Mouse (Mus musculus) embryonic facial prominence, embryonic 13.5 days (tissue): ENCODE results near the gene Meox1. TPM values are rescaled to one million over a fixed set of nuclear protein-coding genes. Genes with fewer than 3 reads are reported as not detected.

Source experiments
- ATAC-seq: fragments of 200-750 bp; cut with Nextera tagmentation; 2 replicates; pipeline ENCODE4 v1.8.0; 2017; ENCODE audit warnings: low read depth; ENCODE audit not compliant: insufficient number of reproducible peaks, insufficient read depth, low FRiP score, low TSS enrichment
- H3K27ac ChIP-seq: fragments of 300-500 bp; sonication (generic); 2 replicates; pipeline ENCODE4 v1.5.1; 2015; ENCODE audit warnings: moderate library complexity, mild to moderate bottlenecking, inconsistent platforms
- H3K27me3 ChIP-seq: fragments of 300-500 bp; sonication (generic); 2 replicates; pipeline ENCODE4 v1.6.1; 2015; ENCODE audit warnings: mild to moderate bottlenecking, inconsistent platforms
- H3K36me3 ChIP-seq: fragments of 300-500 bp; sonication (generic); 2 replicates; pipeline ENCODE4 v1.6.1; 2015; ENCODE audit warnings: mild to moderate bottlenecking, inconsistent platforms
- H3K4me1 ChIP-seq: fragments of 300-500 bp; sonication (generic); 2 replicates; pipeline ENCODE4 v1.6.1; 2015; ENCODE audit warnings: inconsistent platforms
- H3K4me2 ChIP-seq: fragments of 300-500 bp; sonication (generic); 2 replicates; pipeline ENCODE4 v1.6.1; 2015; ENCODE audit warnings: moderate library complexity, mild to moderate bottlenecking, inconsistent platforms
- H3K4me3 ChIP-seq: fragments of 300-500 bp; sonication (generic); 2 replicates; pipeline ENCODE4 v1.5.1; 2015; ENCODE audit warnings: mild to moderate bottlenecking, inconsistent platforms
- H3K9ac ChIP-seq: fragments of 300-500 bp; sonication (generic); 2 replicates; pipeline ENCODE4 v1.6.1; 2015; ENCODE audit warnings: mild to moderate bottlenecking, inconsistent platforms
- H3K9me3 ChIP-seq: fragments of 300-500 bp; sonication (generic); 2 replicates; pipeline ENCODE4 v1.6.1; 2016; ENCODE audit warnings: inconsistent platforms
- WGBS: fragments of 180-500 bp; shearing (Covaris S2); methylation state at CpG from one replicate; pipeline ENCODE4 v1.1.7; 2015; ENCODE audit warnings: mixed read lengths; 5-methylcytosine and 5-hydroxymethylcytosine counted together
- polyA plus RNA-seq: library from polyadenylated mRNA; unstranded; fragments of >200 nt; fragmentation: Nextera tagmentation; extraction: Ambion mirVana; gene quantifications from 2 replicates; pipeline ENCODE4 v1.2.1, GENCODE M21; 2015

Meox1 gene
- polyA plus RNA-seq, 1 experiment from 2014 or later, result 6.3 TPM

DNA sequence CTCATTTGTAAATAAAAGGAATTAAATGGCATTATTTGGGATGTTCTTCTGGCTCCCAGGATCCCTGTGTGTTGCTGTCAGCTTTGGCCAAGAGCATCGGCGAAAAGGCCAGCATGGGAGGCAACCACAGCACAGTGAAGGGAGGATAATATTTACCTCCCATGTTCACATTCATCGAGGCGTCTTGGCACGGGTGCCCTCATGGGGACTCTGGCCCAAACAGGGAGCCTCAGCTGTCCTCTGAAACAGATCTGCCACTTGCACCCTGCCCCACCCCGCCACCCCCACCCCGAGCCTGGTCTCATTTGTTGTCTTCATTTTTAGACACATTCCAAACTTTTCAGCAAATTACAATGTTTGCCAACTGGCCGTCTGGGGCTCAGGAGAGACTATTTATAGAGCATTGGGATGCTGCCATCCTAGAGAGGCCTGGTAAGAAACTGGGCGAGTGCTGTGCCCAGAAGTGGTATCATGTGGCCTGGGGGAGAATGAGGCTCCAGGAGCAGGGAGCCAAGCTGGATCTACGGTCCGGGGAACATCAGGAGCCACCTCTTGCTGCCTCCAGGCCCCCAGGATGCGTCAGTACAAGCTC, 27.3 kb upstream of the Meox1 start:
- Histone ChIP-seq H3K4me3 (no peak overlapping the region), H3K27ac (0 out of 2 replicates have a peak overlapping the region, but pooled peaks have one; percentile 11), H3K9me3 (no peaks in the 10 kb centered on the region), H3K4me2 (no peak overlapping the region), H3K36me3 (no peaks in the 10 kb centered on the region), H3K4me1 (no peaks in the 10 kb centered on the region), H3K9ac (0 out of 2 replicates have a peak overlapping the region, but pooled peaks have one; percentile 3), H3K27me3 (peaks cover 35% of the 10 kb centered on the region)
- WGBS, result 74% methylated on average over 12 of the region's 12 CpGs
- ATAC-seq, result no peak

DNA sequence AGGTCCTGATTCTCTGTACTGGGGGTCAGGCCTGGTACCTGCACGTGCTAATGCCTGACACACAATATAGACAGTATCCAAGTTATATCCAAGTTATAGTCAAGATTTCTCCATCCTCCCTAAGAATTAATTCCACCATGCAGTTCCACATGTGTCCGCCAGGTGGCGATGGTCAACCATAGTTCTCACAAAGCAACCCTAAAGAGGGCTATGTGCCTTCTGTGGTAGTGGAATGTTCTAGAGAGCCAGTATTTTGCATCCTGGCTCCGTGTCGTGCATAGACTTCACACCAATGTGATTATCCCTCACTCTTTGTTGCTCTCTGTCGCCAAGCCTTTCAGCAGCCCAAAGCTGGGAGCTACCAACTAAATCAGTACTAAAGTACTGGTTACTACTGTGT, 25.5 kb upstream of the Meox1 start:
- Histone ChIP-seq H3K9me3 (no peaks in the 10 kb centered on the region), H3K4me2 (no peak overlapping the region), H3K9ac (no peak overlapping the region), H3K36me3 (no peaks in the 10 kb centered on the region), H3K27ac (no peak overlapping the region), H3K27me3 (peaks cover 42% of the 10 kb centered on the region), H3K4me3 (no peak overlapping the region), H3K4me1 (no peaks in the 10 kb centered on the region)
- under 1% methylated on average over 6 of the region's 6 CpGs for WGBS
- ATAC-seq, result no peak

DNA sequence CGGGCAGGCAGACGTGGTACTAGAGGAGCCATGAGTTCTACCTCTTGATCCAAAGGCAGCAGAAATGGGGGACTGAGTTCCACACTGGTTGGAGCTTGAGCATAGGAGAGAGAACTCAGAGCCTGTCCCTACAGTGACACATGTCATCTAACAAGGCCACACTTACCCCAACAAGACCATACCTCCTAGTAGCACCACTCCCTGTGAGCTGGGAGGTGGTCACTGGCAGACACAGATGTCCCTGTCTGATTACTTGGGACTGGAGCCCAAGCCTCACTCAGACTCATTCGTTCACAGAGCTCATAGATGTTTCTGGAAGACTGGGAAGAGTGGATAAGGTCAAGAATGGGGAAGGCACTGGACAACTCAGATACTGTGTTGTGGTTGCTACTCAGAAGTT, 24.4 kb upstream of the Meox1 start:
- Histone ChIP-seq H3K9me3 (no peaks in the 10 kb centered on the region), H3K27me3 (peaks cover 37% of the 10 kb centered on the region), H3K9ac (no peak overlapping the region), H3K4me2 (no peak overlapping the region), H3K36me3 (no peaks in the 10 kb centered on the region), H3K4me3 (no peak overlapping the region), H3K4me1 (no peaks in the 10 kb centered on the region), H3K27ac (no peak overlapping the region)
- no peak for ATAC-seq
- 64% methylated on average over 3 of the region's 3 CpGs for WGBS

DNA sequence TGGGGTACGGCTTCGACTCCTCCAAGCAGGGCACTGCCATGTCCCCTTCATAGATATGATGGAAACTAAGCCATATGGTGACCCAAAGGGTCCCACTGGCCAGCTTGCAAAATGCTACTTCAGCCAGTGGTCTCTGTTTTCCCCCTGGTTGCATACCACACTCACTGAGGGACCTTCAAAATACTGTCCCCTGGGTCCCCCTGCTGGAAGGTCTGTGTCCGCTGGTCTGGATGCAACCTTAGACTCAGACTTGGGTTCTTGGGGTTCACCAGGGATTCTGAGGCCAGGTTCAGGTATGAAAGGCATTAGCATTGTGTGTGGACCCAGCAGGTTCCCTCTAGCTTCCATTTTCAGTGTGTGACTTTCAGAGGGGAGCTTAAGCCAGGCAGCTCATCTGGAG, 22.6 kb upstream of the Meox1 start:
- H3K9me3 ChIP-seq, result no peaks in the 10 kb centered on the region
- H3K4me2 ChIP-seq, result no peak overlapping the region
- no peak overlapping the region for H3K4me3 ChIP-seq
- H3K27me3 ChIP-seq, result peaks cover 34% of the 10 kb centered on the region
- no peaks in the 10 kb centered on the region for H3K36me3 ChIP-seq
- 63% methylated on average over 3 of the region's 3 CpGs for WGBS
- ATAC-seq, result no peak
- H3K9ac ChIP-seq, result no peak overlapping the region
- H3K4me1 ChIP-seq, result no peaks in the 10 kb centered on the region
- no peak overlapping the region for H3K27ac ChIP-seq

DNA sequence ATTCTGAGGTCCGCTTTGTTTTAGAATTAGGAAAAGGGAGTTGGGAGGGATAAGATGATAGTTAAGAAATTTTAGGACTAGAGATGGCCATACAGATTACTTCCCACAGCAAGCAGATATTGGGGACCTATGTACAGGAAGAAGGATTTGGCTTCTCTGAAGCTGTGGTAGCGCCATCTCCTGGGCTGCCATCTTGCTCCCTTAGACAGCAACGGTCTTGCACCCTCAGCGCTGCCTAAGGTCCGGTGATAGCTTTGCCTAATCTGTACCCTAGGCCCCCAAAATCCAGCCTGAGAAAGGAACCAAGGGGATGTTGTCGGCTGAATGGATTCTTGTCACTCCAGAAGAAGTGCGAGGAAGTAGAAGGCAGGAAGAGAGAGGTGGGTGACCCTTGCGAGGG, 19.4 kb upstream of the Meox1 start:
- H3K9me3 ChIP-seq, result no peaks in the 10 kb centered on the region
- no peak overlapping the region for H3K4me2 ChIP-seq
- ATAC-seq, result no peak
- 55% methylated on average over 8 of the region's 8 CpGs for WGBS
- H3K9ac ChIP-seq, result no peak overlapping the region
- H3K27me3 ChIP-seq, result peaks cover 32% of the 10 kb centered on the region
- no peak overlapping the region for H3K4me3 ChIP-seq
- no peaks in the 10 kb centered on the region for H3K36me3 ChIP-seq
- H3K4me1 ChIP-seq, result no peaks in the 10 kb centered on the region
- no peak overlapping the region for H3K27ac ChIP-seq

DNA sequence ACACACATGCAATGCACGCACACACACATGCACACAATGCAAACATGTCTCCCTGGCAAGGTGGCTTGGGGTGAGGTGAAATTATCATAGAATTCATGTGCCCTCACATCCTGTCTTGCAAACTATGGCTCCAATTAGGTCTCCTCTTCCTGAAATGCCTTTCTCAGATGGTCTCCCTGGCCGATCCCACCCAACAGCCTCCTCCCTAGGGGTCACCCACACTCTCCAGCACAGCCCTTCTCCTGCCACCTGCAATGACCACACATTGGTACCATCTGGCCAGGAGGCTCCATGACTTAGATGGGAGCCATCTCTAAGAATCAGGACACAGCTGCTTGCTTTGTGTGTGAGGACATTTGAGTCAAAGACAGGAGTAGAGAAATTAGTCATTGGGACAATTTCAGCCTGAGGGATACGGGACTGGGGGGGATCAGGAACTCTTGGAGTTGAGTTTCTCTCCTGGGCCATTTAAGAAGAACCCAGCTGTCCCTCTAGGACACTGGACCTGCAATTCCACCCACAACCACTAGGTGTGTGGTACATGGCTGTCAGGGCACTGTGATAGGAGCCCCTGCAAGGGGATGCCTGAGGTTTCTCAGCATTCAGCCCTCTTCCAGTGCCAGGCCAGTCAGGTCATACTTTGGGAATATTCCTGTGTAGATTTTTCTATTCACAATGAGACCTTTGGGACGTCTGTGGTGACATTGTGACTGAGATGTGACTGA, 17.8 kb upstream of the Meox1 start:
- H3K36me3 ChIP-seq, result no peaks in the 10 kb centered on the region
- ATAC-seq, result no peak
- H3K27me3 ChIP-seq, result peaks cover 19% of the 10 kb centered on the region
- no peaks in the 10 kb centered on the region; the same call in 1 of the 2 replicates for H3K4me1 ChIP-seq
- no peak overlapping the region for H3K4me2 ChIP-seq
- H3K27ac ChIP-seq, result no peak overlapping the region
- WGBS, result 58% methylated on average over 4 of the region's 4 CpGs
- no peak overlapping the region for H3K9ac ChIP-seq
- no peaks in the 10 kb centered on the region for H3K9me3 ChIP-seq
- no peak overlapping the region for H3K4me3 ChIP-seq

DNA sequence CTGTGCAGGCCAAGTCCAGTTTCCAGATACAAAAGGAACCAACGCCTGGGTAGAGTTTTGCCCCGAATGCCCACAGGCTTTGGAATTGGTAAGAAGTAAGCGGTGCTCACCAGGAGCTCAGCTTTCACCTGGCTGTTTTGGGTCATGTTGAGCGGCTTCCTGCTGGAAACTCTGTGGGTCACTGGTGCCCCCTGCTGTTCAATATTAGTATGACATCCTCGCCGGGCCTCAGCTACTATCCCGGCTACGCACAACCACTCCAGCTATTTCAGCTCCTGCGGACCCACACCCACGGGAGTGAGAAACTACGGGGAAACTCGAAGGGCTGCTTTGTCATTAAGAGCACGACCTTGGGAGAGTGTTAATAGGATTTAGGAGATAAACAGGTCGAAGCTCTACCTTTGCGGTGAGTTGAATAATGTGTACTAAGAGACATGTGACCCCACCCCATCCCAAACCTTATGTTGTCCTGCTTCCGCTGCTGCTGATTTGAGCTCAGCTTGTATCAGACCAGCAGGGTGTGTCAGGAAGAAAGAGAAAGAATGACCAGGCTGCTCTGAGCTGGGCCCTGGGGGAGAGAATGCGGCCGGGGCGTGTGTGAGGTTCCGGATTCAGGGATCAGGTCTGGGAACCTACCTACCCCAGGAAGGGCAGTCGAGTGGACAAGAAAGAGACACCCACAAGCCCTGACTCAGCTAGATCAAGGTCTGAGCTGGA, 16.2 kb upstream of the Meox1 start:
- no peak for ATAC-seq
- Histone ChIP-seq H3K36me3 (no peaks in the 10 kb centered on the region), H3K4me1 (no peaks in the 10 kb centered on the region; the same call in 1 of the 2 replicates), H3K9me3 (no peaks in the 10 kb centered on the region), H3K27ac (no peak overlapping the region), H3K4me3 (no peak overlapping the region), H3K27me3 (peaks cover 7% of the 10 kb centered on the region), H3K4me2 (no peak overlapping the region), H3K9ac (no peak overlapping the region)
- 24% methylated on average over 21 of the region's 21 CpGs for WGBS

DNA sequence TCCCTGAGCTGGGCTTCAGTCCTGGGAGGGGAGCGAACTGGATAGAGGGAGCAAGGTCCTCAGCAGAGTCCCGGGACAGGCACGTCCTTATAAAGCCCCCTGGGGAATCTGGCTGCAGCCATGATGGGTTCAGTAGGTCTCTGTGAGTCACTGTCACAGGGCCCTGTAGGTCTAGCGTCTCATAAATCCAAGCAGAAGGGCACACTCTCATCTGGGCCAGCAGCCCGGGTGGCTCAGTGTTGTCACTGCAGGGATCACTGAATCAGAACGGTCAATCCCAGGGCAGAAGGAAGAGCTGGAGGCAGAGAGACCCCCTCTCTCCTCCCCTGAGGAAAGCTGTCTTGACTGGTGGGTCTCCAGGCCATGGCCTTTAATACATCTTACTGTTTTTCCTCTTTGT, 14.6 kb upstream of the Meox1 start:
- H3K27ac ChIP-seq, result no peak overlapping the region
- H3K9ac ChIP-seq, result no peak overlapping the region
- peaks cover 4% of the 10 kb centered on the region; the same call in 1 of the 2 replicates for H3K4me1 ChIP-seq
- no peak overlapping the region for H3K4me2 ChIP-seq
- H3K9me3 ChIP-seq, result no peaks in the 10 kb centered on the region
- no peak for ATAC-seq
- 52% methylated on average over 6 of the region's 6 CpGs for WGBS
- peaks cover 7% of the 10 kb centered on the region for H3K27me3 ChIP-seq
- H3K36me3 ChIP-seq, result no peaks in the 10 kb centered on the region
- H3K4me3 ChIP-seq, result no peak overlapping the region

DNA sequence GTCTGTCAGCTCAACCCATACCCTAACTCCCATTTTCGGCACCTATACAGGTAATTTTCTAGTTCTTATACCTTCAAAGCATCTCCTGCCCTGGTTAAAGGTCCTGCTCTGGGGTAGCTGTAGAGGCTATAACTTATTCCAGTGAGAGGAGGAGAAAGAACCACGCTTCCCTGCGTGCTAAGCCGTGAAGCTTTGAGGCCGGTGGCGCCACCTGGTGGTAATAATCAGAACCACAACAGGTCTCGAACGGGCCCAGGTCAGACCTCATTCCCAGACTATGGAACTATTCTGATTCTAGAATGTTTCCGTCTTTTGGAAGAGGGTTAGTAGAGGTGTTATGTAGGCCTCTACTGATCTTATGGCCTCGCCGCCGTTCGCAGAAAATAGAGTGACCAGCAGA, 10.9 kb upstream of the Meox1 start:
- ATAC-seq, result no peak

DNA sequence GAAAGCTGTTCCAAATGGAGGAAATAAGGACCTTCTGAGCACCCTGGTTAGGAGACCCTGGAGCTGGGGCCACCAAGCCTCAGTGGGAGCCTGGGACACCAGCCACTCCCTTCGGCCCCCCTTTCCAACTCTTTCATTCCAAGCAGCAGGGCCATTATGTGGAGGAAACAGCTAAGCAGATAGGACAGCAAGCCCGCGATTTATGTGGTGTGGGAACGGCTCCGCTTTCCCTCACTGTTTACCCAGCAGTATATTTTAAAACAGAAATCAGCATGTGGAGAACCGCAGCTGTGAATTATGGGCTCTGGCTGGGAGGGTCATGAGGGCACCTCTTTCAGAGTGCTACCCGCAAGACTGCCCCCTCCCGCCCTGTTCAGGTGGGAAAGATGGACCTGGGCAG, 7.1 kb upstream of the Meox1 start:
- Histone ChIP-seq H3K27ac (no peak overlapping the region), H3K36me3 (no peaks in the 10 kb centered on the region), H3K9ac (no peak overlapping the region), H3K4me3 (no peak overlapping the region), H3K9me3 (no peaks in the 10 kb centered on the region), H3K4me2 (no peak overlapping the region), H3K4me1 (peaks cover 19% of the 10 kb centered on the region), H3K27me3 (no peaks in the 10 kb centered on the region)
- 78% methylated on average over 8 of the region's 8 CpGs for WGBS
- no peak for ATAC-seq

More for the DNA sequence above, 10.9 kb upstream of the Meox1 start:
- Histone ChIP-seq H3K36me3 (no peaks in the 10 kb centered on the region), H3K4me3 (no peak overlapping the region), H3K9me3 (no peaks in the 10 kb centered on the region), H3K27ac (no peak overlapping the region), H3K27me3 (no peaks in the 10 kb centered on the region), H3K4me1 (peaks cover 9% of the 10 kb centered on the region; the same call in 1 of the 2 replicates), H3K9ac (no peak overlapping the region), H3K4me2 (no peak overlapping the region)
- 24% methylated on average over 13 of the region's 13 CpGs for WGBS

DNA sequence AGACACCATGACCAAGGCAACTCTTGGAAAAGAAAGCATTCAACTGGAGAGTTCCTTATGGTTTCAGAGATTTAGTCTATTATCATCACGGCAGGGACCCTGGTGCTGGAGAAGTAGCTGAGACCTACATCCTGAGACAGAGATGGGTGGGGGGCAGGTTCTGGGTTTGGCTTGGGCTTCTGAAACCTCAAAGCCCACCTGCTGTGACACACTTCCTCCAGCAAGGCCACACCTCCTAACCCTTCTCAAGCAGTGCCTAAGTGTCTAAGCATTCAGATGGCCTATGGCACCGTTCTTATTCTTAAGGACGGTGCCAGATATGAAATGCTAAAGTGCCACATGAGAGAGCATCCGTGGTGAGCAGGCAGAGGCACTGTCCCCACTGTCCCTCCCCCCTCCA, 4.2 kb upstream of the Meox1 start:
- peaks cover 28% of the 10 kb centered on the region for H3K4me1 ChIP-seq
- ATAC-seq, result no peak
- WGBS, result 94% methylated on average over 4 of the region's 4 CpGs
- H3K9ac ChIP-seq, result no peak overlapping the region
- no peak overlapping the region for H3K4me3 ChIP-seq
- no peaks in the 10 kb centered on the region for H3K36me3 ChIP-seq
- no peaks in the 10 kb centered on the region for H3K27me3 ChIP-seq
- no peak overlapping the region for H3K4me2 ChIP-seq
- H3K9me3 ChIP-seq, result no peaks in the 10 kb centered on the region
- no peak overlapping the region for H3K27ac ChIP-seq
